Comparison of ENCODE assay signal across 9 mouse cellular contexts in the genomic region with DNA sequence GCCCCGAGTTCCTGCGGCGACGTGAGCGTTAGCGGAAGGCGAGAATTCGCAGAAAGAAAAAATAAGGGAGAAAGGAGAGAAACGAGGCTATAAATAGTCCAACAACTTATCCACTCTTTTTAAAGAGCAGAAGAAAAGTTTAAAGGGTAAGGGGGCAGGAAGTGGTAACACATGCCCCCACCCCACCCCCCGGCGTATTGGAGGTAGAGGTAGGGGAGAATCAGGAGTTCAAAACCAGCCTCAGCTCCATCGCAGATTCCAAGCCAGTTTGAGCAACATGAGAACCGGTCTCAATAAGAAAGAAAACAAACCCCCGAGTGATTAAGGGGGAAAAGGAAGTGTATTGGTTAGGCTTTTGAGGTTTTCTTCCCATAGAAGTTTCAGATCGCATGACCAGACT. TPM values are rescaled to one million over a fixed set of nuclear protein-coding genes. Genes with fewer than 3 reads are reported as not detected.
A peak's percentile ranks its signal among the peaks of the same experiment; 100 is the strongest.
DNase-seq lines count a peak whose midpoint lies in the region; ATAC-seq and TF ChIP-seq lines count a peak whose summit lies in the region.
"Had no signal": no experiment of that assay in that cellular context is flagged by ENCODE, and none has a peak within 500 bp of the region (broad histone marks: within the 10 kb centered on the region; RNA-seq: fewer than 3 reads in every experiment).

No protein-coding gene starts in this region.

- H3K9me3 ChIP-seq in hindbrain, embryonic 10.5 days: peaks cover 5% of the 10 kb centered on the region
- H3K9me3 ChIP-seq in midbrain, embryonic 13.5 days: no peaks in the 10 kb centered on the region

- H3K4me3 ChIP-seq in layer of hippocampus, adult 2 months: peak overlapping the region; percentile 87
- peak overlapping the region; percentile 83 for H3K4me3 ChIP-seq in hindbrain, embryonic 10.5 days
- peak overlapping the region; percentile 75 for H3K4me3 ChIP-seq in midbrain, embryonic 13.5 days (replicated peaks)

- 16% methylated on average over 15 of the region's 15 CpGs for WGBS in hindbrain, embryonic 10.5 days
- 14% methylated on average over 15 of the region's 15 CpGs for WGBS in midbrain, embryonic 13.5 days

- H3K27me3 ChIP-seq in hindbrain, embryonic 10.5 days (ENCODE audit: insufficient read depth, poor library complexity, severe bottlenecking): no peaks in the 10 kb centered on the region
- no peaks in the 10 kb centered on the region for H3K27me3 ChIP-seq in midbrain, embryonic 13.5 days

- peak overlapping the region; percentile 91 for H3K9ac ChIP-seq in midbrain, embryonic 13.5 days (replicated peaks)

- peaks cover 22% of the 10 kb centered on the region for H3K4me1 ChIP-seq in hindbrain, embryonic 10.5 days (replicated peaks)
- H3K4me1 ChIP-seq in midbrain, embryonic 13.5 days (replicated peaks): peaks cover 18% of the 10 kb centered on the region

- TF ChIP-seq CTCF in layer of hippocampus, adult 2 months (conservative IDR thresholded peaks at IDR 0.05): no peak

- DNase-seq in layer of hippocampus, adult 2 months (ENCODE audit: low spot score in 2 of 2): no peak
- no peak for DNase-seq in layer of hippocampus, adult 8-10 months (ENCODE audit: low spot score in 2 of 2)
- no peak for DNase-seq in hindbrain, embryonic 10.5 days (ENCODE audit: low spot score)
- no peak for DNase-seq in spleen, postnatal 14 days (ENCODE audit: low spot score in 2 of 2)
- no peak for DNase-seq in urinary bladder, postnatal 36 days (ENCODE audit: low spot score in 2 of 2)
- no peak for DNase-seq in B cell, adult 2 months

- peak overlapping the region; percentile 71 for H3K4me2 ChIP-seq in midbrain, embryonic 13.5 days (replicated peaks)

- peak overlapping the region; percentile 96 for H3K27ac ChIP-seq in layer of hippocampus, adult 2 months
- H3K27ac ChIP-seq in hindbrain, embryonic 10.5 days: peak overlapping the region; percentile 97
- H3K27ac ChIP-seq in midbrain, embryonic 13.5 days: peak overlapping the region; percentile 93

- ATAC-seq in activated CD4-positive, CD25-positive, alpha-beta regulatory T cell, adult 4 months: peak; percentile 24
- ATAC-seq in midbrain, embryonic 13.5 days: no peak

- peaks cover 36% of the 10 kb centered on the region for H3K36me3 ChIP-seq in hindbrain, embryonic 10.5 days
- H3K36me3 ChIP-seq in midbrain, embryonic 13.5 days: peaks cover 24% of the 10 kb centered on the region

RNA-seq across cellular contexts. Expression of gene Cops7a, which starts 0.4 kb away (rescaled TPM):
- 100 to 1,000 TPM; 136 to 151 TPM for total RNA-seq in layer of hippocampus, adult 2 months (2021)
- 100 to 1,000 TPM; 129 to 152 (median 145) TPM for total RNA-seq in layer of hippocampus, adult 8-10 months (2022)
- polyA plus RNA-seq in activated CD4-positive, CD25-positive, alpha-beta regulatory T cell, adult 4 months (2017; shearing (Covaris generic)): 10 to 100 TPM; 45.9 to 51.2 TPM
- 130 and 138 TPM in 2 replicates for polyA plus RNA-seq in hindbrain, embryonic 10.5 days (2016; fragmentation: Nextera tagmentation; extraction: Ambion mirVana)
- 89.9 and 95.2 TPM in 2 replicates for polyA plus RNA-seq in midbrain, embryonic 13.5 days (2015; fragmentation: Nextera tagmentation; extraction: Ambion mirVana)

RNA-seq across cellular contexts. Expression of gene Pianp, which starts 30.7 kb away (rescaled TPM):
- total RNA-seq in layer of hippocampus, adult 2 months (2021): 100 to 1,000 TPM; 163 to 181 TPM
- total RNA-seq in layer of hippocampus, adult 8-10 months (2022): 100 to 1,000 TPM; 115 to 179 (median 146) TPM
- polyA plus RNA-seq in activated CD4-positive, CD25-positive, alpha-beta regulatory T cell, adult 4 months (2017; shearing (Covaris generic)): not detected
- 0.85 and 2.4 TPM in 2 replicates for polyA plus RNA-seq in hindbrain, embryonic 10.5 days (2016; fragmentation: Nextera tagmentation; extraction: Ambion mirVana)
- 25.6 and 27.4 TPM in 2 replicates for polyA plus RNA-seq in midbrain, embryonic 13.5 days (2015; fragmentation: Nextera tagmentation; extraction: Ambion mirVana)
- total RNA-seq: common myeloid progenitor, adult 5-6 weeks had no signal

RNA-seq across cellular contexts. Expression of gene Mlf2, which starts 34.6 kb away (rescaled TPM):
- 100 to 1,000 TPM; 627 to 642 TPM for total RNA-seq in layer of hippocampus, adult 2 months (2021)
- total RNA-seq in layer of hippocampus, adult 8-10 months (2022): 100 to 1,000 TPM; 564 to 596 (median 590) TPM
- 10 to 100 TPM; 46.7 to 70.4 TPM for polyA plus RNA-seq in activated CD4-positive, CD25-positive, alpha-beta regulatory T cell, adult 4 months (2017; shearing (Covaris generic))
- polyA plus RNA-seq in hindbrain, embryonic 10.5 days (2016; fragmentation: Nextera tagmentation; extraction: Ambion mirVana): 417 and 499 TPM in 2 replicates
- polyA plus RNA-seq in midbrain, embryonic 13.5 days (2015; fragmentation: Nextera tagmentation; extraction: Ambion mirVana): 419 and 462 TPM in 2 replicates

RNA-seq across cellular contexts. Expression of gene Zfp384, which starts 43.2 kb away (rescaled TPM):
- 10 to 100 TPM; 50.0 to 50.9 TPM for total RNA-seq in layer of hippocampus, adult 2 months (2021)
- 10 to 100 TPM; 44.6 to 54.5 (median 50.6) TPM for total RNA-seq in layer of hippocampus, adult 8-10 months (2022)
- polyA plus RNA-seq in activated CD4-positive, CD25-positive, alpha-beta regulatory T cell, adult 4 months (2017; shearing (Covaris generic)): 1 to 10 TPM; 4.3 to 5.2 TPM
- polyA plus RNA-seq in hindbrain, embryonic 10.5 days (2016; fragmentation: Nextera tagmentation; extraction: Ambion mirVana): 8.7 and 12.8 TPM in 2 replicates
- 18.8 and 23.1 TPM in 2 replicates for polyA plus RNA-seq in midbrain, embryonic 13.5 days (2015; fragmentation: Nextera tagmentation; extraction: Ambion mirVana)

RNA-seq across cellular contexts. Expression of gene Ptms, which starts 45.8 kb away (rescaled TPM):
- 1,000 to 10,000 TPM in 1 of 2 experiments, 100 to 1,000 TPM in 1; 991 to 1,057 TPM for total RNA-seq in layer of hippocampus, adult 2 months (2021)
- total RNA-seq in layer of hippocampus, adult 8-10 months (2022): 100 to 1,000 TPM; 881 to 936 (median 911) TPM
- 10 to 100 TPM; 12.0 to 12.8 TPM for polyA plus RNA-seq in activated CD4-positive, CD25-positive, alpha-beta regulatory T cell, adult 4 months (2017; shearing (Covaris generic))
- polyA plus RNA-seq in hindbrain, embryonic 10.5 days (2016; fragmentation: Nextera tagmentation; extraction: Ambion mirVana): 271 and 416 TPM in 2 replicates
- 662 and 802 TPM in 2 replicates for polyA plus RNA-seq in midbrain, embryonic 13.5 days (2015; fragmentation: Nextera tagmentation; extraction: Ambion mirVana)
